ENCODE assay signal across 18 mouse cellular contexts in the genomic region with DNA sequence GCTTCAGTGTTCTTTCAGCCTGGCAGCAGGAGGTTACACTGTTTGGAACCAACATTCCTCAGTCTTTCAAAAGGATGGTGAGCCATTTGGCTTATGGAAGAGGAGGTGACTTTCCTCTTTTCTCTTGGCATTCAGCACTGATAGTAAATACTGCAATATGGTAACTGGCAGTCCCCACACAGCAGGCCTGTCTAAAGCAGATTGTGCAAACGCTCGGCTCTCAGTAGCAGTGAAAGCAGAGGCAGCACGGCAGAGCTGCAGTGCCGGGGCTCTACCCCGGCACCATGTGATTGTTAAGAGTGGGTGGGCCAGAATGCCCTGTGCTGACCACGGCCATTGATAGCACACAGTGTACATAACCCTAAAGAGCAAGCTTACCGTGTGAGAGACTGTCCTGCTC. TPM values are rescaled to one million over a fixed set of nuclear protein-coding genes. Genes with fewer than 3 reads are reported as not detected.
DNase-seq lines count a peak whose midpoint lies in the region.
"Had no signal": no experiment of that assay in that cellular context is flagged by ENCODE, and none has a peak within 500 bp of the region (broad histone marks: within the 10 kb centered on the region; RNA-seq: fewer than 3 reads in every experiment).

No protein-coding gene starts in this region.

- H3K27ac ChIP-seq in midbrain, embryonic 10.5 days (replicated peaks) = no peak overlapping the region
- H3K27ac ChIP-seq: hindbrain, embryonic 12.5 days; limb, embryonic 15.5 days had no signal

- H3K4me1 ChIP-seq in midbrain, embryonic 10.5 days = no peaks in the 10 kb centered on the region
- H3K4me1 ChIP-seq: hindbrain, embryonic 12.5 days had no signal

- DNase-seq in cerebellum, adult 11-12 months = peak; percentile 33
- DNase-seq in cerebellum, postnatal 4 days (ENCODE audit: low spot score in 2 of 2) = no peak
- DNase-seq in right cerebral cortex, adult 18-20 months = peak; percentile 46
- DNase-seq in right cerebral cortex, postnatal 36 days (ENCODE audit: low spot score in 2 of 2) = no peak
- DNase-seq in layer of hippocampus, adult 11-12 months (ENCODE audit: low spot score) = peak; percentile 74
- DNase-seq in telencephalon, adult 2 months (ENCODE audit: low read depth, low spot score) = peak; percentile 64
- no peak for DNase-seq in lung, adult 18-20 months
- no peak for DNase-seq in midbrain, embryonic 10.5 days (ENCODE audit: low spot score)
- DNase-seq: adrenal gland, postnatal 36 days; gastrocnemius, adult 2 months; heart, adult 18-20 months; kidney, postnatal 10 days; lung, embryonic 14.5 days; midbrain, embryonic 14.5 days; thymus, postnatal 14 days had no signal

- 88% methylated on average over 7 of the region's 7 CpGs for WGBS in midbrain, embryonic 10.5 days

- H3K27me3 ChIP-seq in midbrain, embryonic 10.5 days (ENCODE audit: low read depth, poor library complexity, severe bottlenecking) = no peaks in the 10 kb centered on the region
- H3K27me3 ChIP-seq: hindbrain, embryonic 12.5 days; limb, embryonic 15.5 days had no signal

- H3K9me3 ChIP-seq in midbrain, embryonic 10.5 days (replicated peaks) = 0 out of 2 replicates have a peak, but pooled peaks cover 4% of the 10 kb centered on the region
- H3K9me3 ChIP-seq: hindbrain, embryonic 12.5 days; limb, embryonic 15.5 days had no signal

- H3K4me3 ChIP-seq in midbrain, embryonic 10.5 days = no peak overlapping the region
- H3K4me3 ChIP-seq: gastrocnemius, adult 2 months; hindbrain, embryonic 12.5 days; limb, embryonic 15.5 days had no signal

- peaks cover 71% of the 10 kb centered on the region for H3K36me3 ChIP-seq in midbrain, embryonic 10.5 days

RNA-seq across cellular contexts. Expression of gene Tulp1, which starts 41.4 kb away (rescaled TPM):
- polyA plus RNA-seq in midbrain, embryonic 10.5 days (2016; fragmentation: Nextera tagmentation; extraction: Ambion mirVana) = 2.8 and 5.0 TPM in 2 replicates
- polyA plus RNA-seq: activated CD4-positive, CD25-positive, alpha-beta regulatory T cell, adult 4 months had no signal

RNA-seq across cellular contexts. Expression of gene Tead3, which starts 55.9 kb away (rescaled TPM):
- polyA plus RNA-seq in midbrain, embryonic 10.5 days (2016; fragmentation: Nextera tagmentation; extraction: Ambion mirVana) = 5.0 and 5.2 TPM in 2 replicates
- polyA plus RNA-seq: activated CD4-positive, CD25-positive, alpha-beta regulatory T cell, adult 4 months had no signal

Comparison
In these comparisons a context has a peak if more than half of its experiments do, and no peak if none do; other contexts are left out.
1. DNase-seq: peak in cerebellum, adult 11-12 months (single experiment), right cerebral cortex, adult 18-20 months (single experiment), layer of hippocampus, adult 11-12 months (single experiment) and telencephalon, adult 2 months (single experiment); none in cerebellum, postnatal 4 days (0 of 2), right cerebral cortex, postnatal 36 days (0 of 2), lung, adult 18-20 months (0 of 2) and midbrain, embryonic 10.5 days (single experiment).